Mouse (Mus musculus) liver, adult 2 months (tissue): ENCODE measurements at regions not wholly inside any gene's neighbourhood (a gene's known extent, or its start where the extent isn't known, plus 50 kb on each side); places are given as distances from the start of the nearest gene placed in this dataset.

Source experiments
- DNase-seq: peaks from one replicate; pipeline ENCODE4 v3.0.0-alpha.2; 2011; ENCODE audit warnings: low read depth, low spot score; ENCODE audit errors: extremely low read depth
- H3K27ac ChIP-seq: fragments of 200-500 bp; replicated peaks from 2 replicates; pipeline ENCODE4 v1.5.1; 2012; ENCODE audit warnings: low read depth, mild to moderate bottlenecking, control low read depth, inconsistent platforms, low read length; ENCODE audit not compliant: insufficient read depth
- H3K27me3 ChIP-seq: fragments of 200-500 bp; 2 replicates; pipeline ENCODE4 v1.6.1; 2012; ENCODE audit warnings: mild to moderate bottlenecking, moderate library complexity, low read length, inconsistent platforms; ENCODE audit not compliant: control insufficient read depth, insufficient read depth
- H3K36me3 ChIP-seq: fragments of 200-500 bp; 2 replicates; pipeline ENCODE4 v1.6.1; 2012; ENCODE audit warnings: low read length, inconsistent platforms; ENCODE audit not compliant: control insufficient read depth, insufficient read depth
- H3K4me1 ChIP-seq: fragments of 200-500 bp; 2 replicates; pipeline ENCODE4 v1.6.1; 2011; ENCODE audit warnings: low read length; ENCODE audit not compliant: control insufficient read depth, insufficient read depth
- H3K4me3 ChIP-seq: fragments of 200-500 bp; 2 replicates; pipeline ENCODE4 v1.5.1; 2011; ENCODE audit warnings: low read depth, mild to moderate bottlenecking, control low read depth, low read length, moderate library complexity; ENCODE audit not compliant: insufficient read depth
- H3K79me2 ChIP-seq: fragments of 200-500 bp; 2 replicates; pipeline ENCODE4 v1.6.1; 2012; ENCODE audit warnings: inconsistent platforms, mild to moderate bottlenecking, low read length, moderate library complexity; ENCODE audit not compliant: control insufficient read depth, insufficient read depth
- H3K9ac ChIP-seq: fragments of 200-500 bp; 2 replicates; pipeline ENCODE4 v1.6.1; 2012; ENCODE audit warnings: low read depth, mild to moderate bottlenecking, control low read depth, inconsistent platforms, low read length
- CTCF ChIP-seq: fragments of 200-500 bp; IDR thresholded peaks from 2 replicates; pipeline ENCODE4 v1.5.1; 2011; ENCODE audit warnings: low read depth, low read length, control low read depth
- POLR2A ChIP-seq: fragments of 200-500 bp; IDR thresholded peaks from 2 replicates; pipeline ENCODE4 v1.6.1; 2011; ENCODE audit warnings: low read length, control low read depth; ENCODE audit not compliant: insufficient read depth; ENCODE audit errors: extremely low read depth
- WGBS: fragments of 180-500 bp; shearing (Covaris S2); methylation state at CpG from one replicate; pipeline ENCODE4 v1.1.7; 2018; 5-methylcytosine and 5-hydroxymethylcytosine counted together

- no peaks in the 10 kb centered on the region for H3K36me3 ChIP-seq
- no peak overlapping the region for H3K27ac ChIP-seq
- H3K4me3 ChIP-seq = no peak overlapping the region
- H3K9ac ChIP-seq = no peak overlapping the region
- H3K79me2 ChIP-seq = no peaks in the 10 kb centered on the region
- H3K27me3 ChIP-seq = no peaks in the 10 kb centered on the region
- TF ChIP-seq CTCF = no peak
- TF ChIP-seq POLR2A = no peak
- no peak for DNase-seq
- 74% methylated on average over 3 of the region's 3 CpGs for WGBS
- H3K4me1 ChIP-seq = no peaks in the 10 kb centered on the region
These were observed 262.9 kb upstream of the Nt5e start for GRCm38 (mm10) chr9:88063973-88064676.

GRCm38 (mm10) chr9:88065057-88065456, 261.9 kb upstream of the Nt5e start:
- WGBS = 74% methylated on average over 4 of the region's 4 CpGs
- H3K79me2 ChIP-seq = no peaks in the 10 kb centered on the region
- H3K36me3 ChIP-seq = no peaks in the 10 kb centered on the region
- no peaks in the 10 kb centered on the region for H3K4me1 ChIP-seq
- H3K27me3 ChIP-seq = no peaks in the 10 kb centered on the region
- no peak overlapping the region for H3K4me3 ChIP-seq
- DNase-seq = no peak
- no peak overlapping the region for H3K9ac ChIP-seq
- no peak for TF ChIP-seq CTCF
- no peak for TF ChIP-seq POLR2A
- no peak overlapping the region for H3K27ac ChIP-seq

DNA sequence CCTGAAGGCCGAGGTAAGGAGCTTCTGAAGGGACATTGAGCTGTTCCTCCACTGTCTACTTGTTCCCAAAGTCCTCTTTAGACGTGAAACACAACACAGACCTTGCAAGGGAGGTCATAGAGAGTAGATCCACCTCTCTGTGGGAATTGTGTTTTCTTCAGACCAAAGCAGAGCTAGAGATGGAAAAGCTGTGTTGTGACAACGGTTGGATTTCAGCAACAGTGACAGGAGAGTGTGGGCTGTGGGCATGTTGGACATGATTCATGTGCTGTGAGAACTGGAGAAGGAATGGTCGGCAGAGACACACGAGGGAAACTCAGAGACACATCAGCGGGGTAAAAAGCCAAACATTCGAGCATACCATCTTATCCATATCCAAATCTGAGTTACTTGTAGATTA, 261.2 kb upstream of the Nt5e start:
- Histone ChIP-seq H3K27ac (no peak overlapping the region), H3K36me3 (no peaks in the 10 kb centered on the region), H3K9ac (no peak overlapping the region), H3K4me3 (no peak overlapping the region), H3K4me1 (no peaks in the 10 kb centered on the region), H3K79me2 (no peaks in the 10 kb centered on the region), H3K27me3 (no peaks in the 10 kb centered on the region)
- TF ChIP-seq POLR2A = no peak
- TF ChIP-seq CTCF = no peak
- 75% methylated on average over 7 of the region's 7 CpGs for WGBS
- DNase-seq = no peak

- Histone ChIP-seq H3K4me1 (no peaks in the 10 kb centered on the region), H3K79me2 (no peaks in the 10 kb centered on the region), H3K27me3 (no peaks in the 10 kb centered on the region), H3K27ac (no peak overlapping the region), H3K36me3 (no peaks in the 10 kb centered on the region), H3K4me3 (no peak overlapping the region), H3K9ac (no peak overlapping the region)
- TF ChIP-seq CTCF (no peak), POLR2A (no peak)
- no peak for DNase-seq
- 96% methylated on average over 8 of the region's 8 CpGs for WGBS
These were observed 258.7 kb upstream of the Nt5e start for GRCm38 (mm10) chr9:88068322-88068721.

DNA sequence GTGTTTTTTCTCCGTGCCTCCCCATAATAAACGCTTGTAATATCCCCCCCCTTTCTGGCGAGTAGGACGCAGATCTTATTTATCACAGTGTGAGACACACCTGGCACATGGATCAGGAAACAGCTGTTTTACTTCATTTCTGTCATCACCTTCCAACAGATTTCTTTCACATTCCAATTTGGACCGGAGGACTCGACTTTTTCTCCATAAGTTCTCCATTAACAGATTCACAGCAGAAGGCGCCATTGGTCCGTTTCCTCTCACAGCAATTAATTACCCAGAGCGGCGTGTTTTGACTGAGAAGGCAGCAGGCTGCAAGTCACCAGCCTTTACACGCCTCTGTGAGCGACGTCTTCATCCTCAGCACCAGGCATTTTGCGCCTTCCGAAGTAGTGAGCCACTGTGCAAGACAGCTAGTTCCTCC, 258.1 kb upstream of the Nt5e start:
- H3K9ac ChIP-seq = no peak overlapping the region
- H3K36me3 ChIP-seq = no peaks in the 10 kb centered on the region
- no peak overlapping the region for H3K4me3 ChIP-seq
- H3K79me2 ChIP-seq = no peaks in the 10 kb centered on the region
- H3K4me1 ChIP-seq = no peaks in the 10 kb centered on the region
- no peaks in the 10 kb centered on the region for H3K27me3 ChIP-seq
- no peak for DNase-seq
- WGBS = 85% methylated on average over 15 of the region's 15 CpGs
- TF ChIP-seq POLR2A (no peak), CTCF (no peak)
- no peak overlapping the region for H3K27ac ChIP-seq

DNA sequence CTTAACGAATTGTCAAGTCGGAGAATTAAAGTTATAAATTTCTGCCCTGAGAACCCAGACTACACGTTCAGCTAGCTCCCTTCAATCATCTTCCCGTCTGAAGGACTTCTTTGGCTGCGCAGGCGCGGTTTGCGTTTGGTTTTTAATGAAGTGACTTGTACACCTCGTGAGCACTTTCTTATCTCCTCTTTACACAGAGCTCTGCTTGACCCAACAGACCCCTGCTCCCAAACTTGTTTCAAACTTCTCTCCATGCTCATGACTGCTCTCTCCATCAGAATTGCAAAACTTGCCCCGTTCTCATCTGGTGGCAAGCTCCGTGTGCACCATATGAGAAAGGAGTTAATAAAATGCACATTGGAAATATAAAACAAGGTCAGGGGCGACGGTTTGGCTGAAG, 257.2 kb upstream of the Nt5e start:
- Histone ChIP-seq H3K4me1 (no peaks in the 10 kb centered on the region), H3K27me3 (no peaks in the 10 kb centered on the region), H3K9ac (no peak overlapping the region), H3K36me3 (no peaks in the 10 kb centered on the region), H3K27ac (no peak overlapping the region), H3K4me3 (no peak overlapping the region), H3K79me2 (no peaks in the 10 kb centered on the region)
- no peak for DNase-seq
- 71% methylated on average over 13 of the region's 13 CpGs for WGBS
- TF ChIP-seq CTCF = no peak
- no peak for TF ChIP-seq POLR2A
